Mouse (Mus musculus) gastrocnemius, postnatal 10 days (tissue): ENCODE measurements around the gene Cab39. TPM values are rescaled to one million over a fixed set of nuclear protein-coding genes. Genes with fewer than 3 reads are reported as not detected.

ENCODE experiments used
- DNase-seq: peaks from one replicate; pipeline ENCODE4 v3.0.0; 2021; ENCODE audit warnings: mixed read lengths
- long read RNA-seq, 2 experiments: library from polyadenylated mRNA; stranded (forward); transcript quantifications; one replicate each; pipeline ENCODE4 v2.0.0; 2021
- total RNA-seq, 2 experiments: library from RNA; stranded (reverse); gene quantifications; 2 replicates each; pipeline ENCODE4 v1.2.3; 2021

Cab39 gene
- 10 to 100 TPM; 68.8 to 86.6 TPM for total RNA-seq
- long read RNA-seq, experiment 1, transcript Cab39-202 (9 exons, 3,805 nt): major isoform, 98 of 110 reads
- long read RNA-seq, experiment 1, partial matches to known transcripts: 3 of 110 reads
- long read RNA-seq, experiment 1, other reads (novel, unspliced or antisense): 9 of 110 reads
- long read RNA-seq, experiment 2, transcript Cab39-202 (9 exons, 3,805 nt): major isoform, 88 of 112 reads
- long read RNA-seq, experiment 2, partial matches to known transcripts: 12 of 112 reads
- long read RNA-seq, experiment 2, other reads (novel, unspliced or antisense): 12 of 112 reads

DNA sequence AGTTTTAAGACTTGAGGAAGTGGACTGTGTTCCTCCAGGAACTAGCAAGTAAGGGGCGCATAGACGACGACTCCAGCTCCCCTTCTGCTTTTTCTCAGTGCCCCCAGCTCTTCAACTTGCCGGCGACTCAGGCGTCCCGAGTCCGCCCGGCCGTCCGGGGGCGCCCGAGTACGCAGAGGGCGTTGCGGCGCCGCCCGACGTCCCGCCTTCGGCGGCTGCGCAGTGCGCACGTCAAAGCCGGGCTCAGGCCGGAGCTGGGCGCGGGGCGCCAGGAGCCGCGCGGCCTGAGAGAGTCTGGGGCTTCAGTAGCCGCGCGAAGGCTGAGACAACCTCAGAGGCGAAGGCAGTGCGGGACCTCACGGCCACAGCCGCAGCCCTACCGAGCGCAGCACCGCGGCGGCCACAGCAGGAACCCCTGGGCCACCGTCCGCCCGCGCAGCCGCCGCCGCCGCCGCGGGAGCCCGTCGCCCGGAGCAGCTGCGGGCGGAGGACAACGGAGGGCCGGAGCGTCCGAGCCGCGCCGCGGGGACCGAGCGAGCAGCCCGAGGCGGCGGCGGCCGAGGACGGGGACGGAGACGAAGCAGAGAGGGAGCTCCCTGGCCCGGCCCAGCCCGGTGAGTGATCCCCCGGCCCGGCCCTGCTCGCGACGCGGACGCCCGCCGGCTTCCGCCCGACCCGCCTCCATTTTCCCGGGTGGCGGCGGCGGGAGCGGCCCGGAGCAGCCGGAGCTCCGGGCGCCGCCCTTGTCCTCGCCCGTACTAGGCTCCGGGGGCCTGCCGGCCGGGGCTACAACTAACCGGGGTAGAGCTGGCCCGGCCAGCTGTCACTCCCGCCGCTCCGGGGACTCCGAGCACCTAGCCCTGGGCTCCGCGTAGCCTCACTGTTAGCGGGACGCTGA is at the start of gene Cab39:
TSS of gene Cab39 (plus strand) at position 234 of the 898 bp plus-strand sequence.
- peak; percentile 92 for DNase-seq

DNA sequence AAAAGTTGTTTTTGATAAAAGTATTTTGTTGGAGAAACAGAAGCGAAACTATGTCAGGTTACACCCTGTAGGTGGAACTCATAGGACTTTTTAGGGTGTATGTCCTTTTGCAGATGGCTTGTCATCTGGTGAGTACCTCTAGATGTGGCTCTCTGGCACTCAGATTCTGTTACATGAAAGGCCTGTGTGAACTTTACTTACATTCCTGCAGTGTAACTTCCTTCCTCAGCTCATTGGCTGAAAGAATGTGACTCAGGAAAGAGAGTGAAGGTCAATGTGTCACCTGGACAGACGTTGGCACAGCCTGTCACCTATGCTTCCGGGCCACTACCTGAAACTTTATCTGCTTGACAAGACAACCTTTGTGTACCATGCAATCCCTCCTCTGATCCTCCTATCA is 48.7 kb upstream of the Cab39 start:
- DNase-seq: no peak

DNA sequence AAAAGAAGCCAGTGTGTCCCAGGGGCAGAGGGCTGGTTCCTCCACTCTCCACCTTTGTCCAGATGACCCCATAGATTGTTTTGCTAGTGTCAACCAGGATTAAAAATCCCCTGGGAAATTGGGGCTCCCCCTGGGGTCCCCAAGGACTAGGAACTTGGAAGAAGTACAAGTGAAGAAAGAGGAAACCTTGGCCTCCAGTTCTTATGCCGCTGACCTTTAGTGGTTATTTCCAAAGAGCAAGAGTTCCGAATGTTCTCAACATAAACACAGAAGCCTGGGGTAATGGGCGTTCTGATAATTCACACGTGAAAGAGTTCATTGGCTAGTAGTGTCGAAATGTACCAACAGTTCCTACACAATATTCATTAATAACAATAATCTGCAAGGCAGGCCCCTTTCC is 46.7 kb upstream of the Cab39 start:
- no peak for DNase-seq

DNA sequence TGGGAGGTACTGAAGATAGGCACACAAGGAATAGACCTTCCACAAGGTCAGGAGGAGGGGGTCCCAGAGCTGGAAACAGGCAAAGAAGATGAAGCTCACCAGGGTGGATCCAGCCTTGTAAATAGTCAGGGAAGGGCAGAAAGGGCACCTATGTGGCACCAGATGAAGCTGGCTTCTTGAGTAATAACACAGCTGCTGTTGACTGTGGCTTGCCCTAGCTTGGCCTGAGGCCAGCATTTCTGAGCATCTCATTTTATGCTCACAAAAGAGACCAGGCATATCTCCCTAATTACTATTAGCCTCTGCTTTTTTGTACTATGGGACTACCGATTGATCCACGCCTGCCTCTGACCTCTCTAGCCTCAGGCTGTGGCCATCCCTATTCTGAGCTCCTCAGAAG is 43.4 kb upstream of the Cab39 start:
- DNase-seq: no peak

DNA sequence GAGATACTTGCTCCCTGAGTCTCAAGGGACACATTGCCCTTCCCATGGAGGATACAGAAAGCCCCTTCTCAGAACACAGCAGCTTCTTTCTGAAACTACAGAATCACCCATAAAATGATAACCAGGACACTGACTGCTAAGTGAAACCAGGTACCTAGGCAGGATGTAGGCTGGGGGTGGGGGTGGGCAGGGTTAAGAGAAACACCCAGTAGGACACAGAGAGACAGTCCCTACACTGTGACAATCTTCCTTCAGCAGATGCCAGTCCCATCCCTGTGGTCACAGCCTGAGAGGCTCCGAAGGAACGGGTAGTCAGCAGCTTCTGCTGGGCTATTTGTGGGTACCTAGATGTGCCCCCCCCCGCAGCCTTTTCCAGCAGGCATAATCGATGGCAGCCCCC is 42.6 kb upstream of the Cab39 start:
- DNase-seq: no peak

DNA sequence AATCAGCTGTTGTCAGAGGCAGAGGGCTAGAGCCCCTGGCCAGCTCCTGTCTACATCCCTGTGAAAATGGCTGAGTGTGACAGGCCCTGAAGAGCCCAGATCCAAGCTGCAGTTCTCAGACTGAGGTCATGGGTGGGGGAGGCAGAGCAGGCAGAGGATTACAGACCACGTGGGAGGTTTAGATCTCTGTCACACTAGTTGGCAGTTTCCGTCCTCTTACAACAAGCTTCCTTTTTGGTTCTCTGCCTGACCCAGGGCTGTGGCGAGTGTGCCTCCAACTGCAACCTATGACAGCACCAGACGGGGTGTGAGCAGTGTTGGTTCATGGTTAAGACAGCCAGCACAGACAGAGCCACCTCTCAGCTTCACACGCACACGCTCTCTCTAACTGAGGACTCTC is 41.7 kb upstream of the Cab39 start:
- DNase-seq: no peak

DNA sequence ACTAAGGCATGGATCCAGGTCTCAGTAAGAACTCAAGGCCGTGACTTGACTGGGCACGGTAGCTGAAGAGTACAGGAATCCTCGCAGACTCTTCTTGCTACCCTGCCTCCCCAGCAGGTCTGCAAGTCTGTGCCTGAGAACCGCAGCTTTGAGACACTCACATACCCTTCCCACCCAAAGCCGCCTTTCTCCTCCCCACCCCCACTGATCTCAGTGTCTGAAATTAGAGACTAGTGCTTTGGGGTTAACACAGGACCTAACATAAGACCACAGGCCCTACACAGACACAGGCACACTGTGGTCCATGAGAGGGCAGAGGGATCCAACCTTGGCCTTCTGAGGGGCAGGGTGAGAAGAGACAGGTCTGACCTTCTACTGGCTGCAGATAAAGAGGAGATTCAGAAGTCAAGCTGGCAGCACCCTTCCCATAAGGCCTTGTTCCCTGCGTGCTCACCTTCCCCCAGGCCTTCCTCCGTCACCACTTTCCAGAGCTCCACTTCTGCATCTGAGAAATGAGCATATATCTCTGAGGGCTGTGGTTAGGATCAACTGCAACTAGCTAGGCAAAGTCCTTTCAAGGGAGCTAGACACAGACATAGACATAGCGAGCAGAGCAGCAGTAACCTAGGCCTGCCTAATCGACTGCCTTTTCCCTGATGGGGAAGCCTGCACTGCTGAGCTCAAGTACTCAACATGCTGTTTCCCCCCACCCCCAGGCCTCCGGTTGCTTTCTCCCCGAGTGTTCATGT is 41.1 kb upstream of the Cab39 start:
- DNase-seq: no peak

DNA sequence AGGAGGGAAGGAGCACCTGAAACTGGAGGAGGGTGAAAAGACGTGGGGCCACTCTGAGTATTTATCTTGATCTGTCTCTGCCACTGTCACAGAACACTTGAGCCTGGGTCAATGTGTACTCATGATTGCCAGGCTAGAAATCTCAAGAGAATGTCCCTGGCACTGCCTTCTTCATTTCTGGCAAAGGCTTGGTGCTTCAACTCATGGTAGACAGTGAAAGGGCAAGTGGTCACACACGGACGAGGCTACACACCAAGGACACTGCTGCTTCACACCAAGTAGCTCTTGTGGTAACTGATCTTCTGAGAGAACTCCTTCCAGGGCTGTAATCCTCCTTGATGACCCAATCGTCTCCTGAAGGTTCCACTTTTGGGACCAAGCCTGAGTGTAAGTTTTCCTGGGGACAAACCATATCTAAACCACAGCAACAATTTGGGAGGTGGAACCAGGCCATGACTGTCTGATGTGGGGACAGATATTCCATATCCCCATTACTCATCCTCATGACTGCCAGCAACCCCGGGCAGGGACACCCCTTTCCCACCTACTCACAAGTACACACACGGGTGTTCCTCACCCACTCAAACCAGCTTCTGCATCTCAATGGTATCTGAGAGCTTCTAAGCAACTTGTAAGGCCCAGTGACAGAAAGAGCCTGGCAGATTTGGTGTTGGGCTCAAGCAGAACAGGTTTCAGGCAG is 35.6 kb upstream of the Cab39 start:
- no peak for DNase-seq

DNA sequence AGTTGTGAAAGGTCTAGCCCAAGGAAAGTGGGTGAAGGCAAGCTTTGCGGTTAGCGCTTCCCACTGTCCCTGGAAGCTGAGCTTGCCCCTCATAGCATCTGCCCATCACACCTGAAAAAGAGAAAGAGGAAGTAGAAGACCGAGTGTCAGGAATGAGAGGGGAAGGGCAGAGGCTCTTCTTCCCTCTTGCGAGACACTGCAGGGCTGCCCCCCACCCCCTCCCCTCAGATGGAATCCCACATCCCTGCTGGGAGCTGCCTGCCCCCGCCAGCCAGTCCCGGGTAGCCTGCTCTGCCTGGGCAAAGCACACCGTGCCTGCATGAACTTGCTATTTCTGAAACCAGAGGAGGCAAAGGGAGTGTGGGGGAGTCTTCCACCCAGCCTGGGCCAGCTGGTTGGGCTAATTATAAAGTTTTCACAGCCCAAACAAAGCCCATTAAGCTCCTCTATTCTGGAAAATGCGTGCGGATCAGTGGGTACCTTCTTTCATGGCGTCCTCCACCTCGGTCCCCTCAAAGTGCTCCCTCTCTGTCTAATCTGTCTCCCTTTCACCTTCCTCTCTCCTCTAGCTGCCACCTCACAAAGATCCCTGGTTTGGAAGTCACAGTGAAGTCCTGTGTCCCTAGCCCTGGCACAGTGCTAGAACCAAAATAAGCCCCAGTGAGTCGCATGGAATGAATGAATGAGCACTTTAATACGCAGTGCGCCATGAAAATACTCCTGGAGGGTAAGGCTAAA is 34.8 kb upstream of the Cab39 start:
- no peak for DNase-seq

DNA sequence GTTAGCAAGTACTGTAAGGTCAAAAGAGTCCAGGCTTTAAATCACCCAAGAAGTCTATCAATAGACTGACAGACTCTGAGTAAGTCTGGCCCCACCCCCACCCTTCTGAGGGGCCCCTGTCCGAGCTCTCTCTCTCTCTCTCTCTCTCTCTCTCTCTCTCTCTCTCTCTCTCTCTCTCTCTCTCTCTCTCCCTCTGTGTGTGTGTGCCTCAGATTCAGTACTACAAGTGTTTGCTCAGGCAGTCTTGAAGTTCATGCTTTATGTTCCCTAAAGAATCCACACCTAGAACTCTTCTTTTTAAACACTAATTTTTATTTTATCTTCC is 34.3 kb upstream of the Cab39 start:
- DNase-seq: no peak

DNA sequence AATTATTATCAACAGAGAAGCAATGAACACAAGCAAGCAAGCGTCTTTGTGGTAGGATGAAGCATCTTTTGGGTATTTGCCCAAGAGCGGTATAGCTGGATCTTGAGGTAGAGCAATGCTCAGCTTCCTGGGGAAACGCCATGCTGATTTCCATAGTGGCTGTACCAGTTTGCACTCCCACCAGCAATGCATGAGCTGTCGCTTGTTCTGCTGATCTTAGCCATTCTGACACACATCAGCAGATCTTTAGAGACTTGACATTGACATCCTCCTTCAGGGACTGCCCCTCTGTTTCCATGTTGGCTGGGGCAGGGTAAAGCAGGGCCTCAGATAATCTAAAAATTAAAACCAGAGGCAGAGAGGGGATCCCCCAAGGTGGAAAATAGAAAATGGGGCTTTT is 31.6 kb upstream of the Cab39 start:
- no peak for DNase-seq

DNA sequence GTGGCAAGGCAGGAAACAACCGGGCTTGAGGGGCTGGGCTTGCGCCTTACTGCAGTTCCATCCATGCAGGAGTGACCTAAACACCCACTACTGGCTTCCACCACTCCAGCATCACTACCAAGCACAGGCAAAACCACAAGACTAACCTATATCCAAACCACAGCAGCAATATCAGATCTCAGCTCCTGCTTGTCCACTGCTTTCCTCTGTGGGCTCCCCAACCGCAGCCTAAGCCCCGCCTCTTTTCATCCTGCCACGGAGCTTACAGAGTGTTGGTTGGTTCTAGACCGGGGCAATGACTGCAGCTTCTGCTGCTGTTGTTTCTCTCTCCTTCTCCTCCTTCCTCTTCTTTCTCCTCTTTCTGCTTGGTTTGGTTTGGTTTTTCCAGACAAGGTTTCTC is 29.9 kb upstream of the Cab39 start:
- DNase-seq: no peak

DNA sequence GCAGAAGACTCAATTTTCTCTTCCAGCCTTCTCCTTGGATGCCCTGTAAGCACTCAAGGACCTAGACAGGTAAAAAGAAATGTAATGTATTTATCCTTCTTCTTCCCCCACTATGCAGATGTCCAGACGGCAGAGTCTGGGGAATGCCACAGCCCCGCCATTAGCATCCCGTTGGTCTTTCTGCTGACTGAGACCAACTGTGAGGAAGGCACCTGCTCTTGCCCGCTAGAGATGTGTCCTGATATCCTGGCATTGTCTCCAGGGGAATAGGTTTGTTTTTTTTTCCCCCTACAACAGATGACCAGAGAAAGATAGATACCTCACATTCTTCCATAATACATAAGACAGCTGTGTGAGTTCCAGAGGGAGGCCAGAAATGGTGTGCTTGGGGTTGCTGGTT is 28.9 kb upstream of the Cab39 start:
- no peak for DNase-seq

DNA sequence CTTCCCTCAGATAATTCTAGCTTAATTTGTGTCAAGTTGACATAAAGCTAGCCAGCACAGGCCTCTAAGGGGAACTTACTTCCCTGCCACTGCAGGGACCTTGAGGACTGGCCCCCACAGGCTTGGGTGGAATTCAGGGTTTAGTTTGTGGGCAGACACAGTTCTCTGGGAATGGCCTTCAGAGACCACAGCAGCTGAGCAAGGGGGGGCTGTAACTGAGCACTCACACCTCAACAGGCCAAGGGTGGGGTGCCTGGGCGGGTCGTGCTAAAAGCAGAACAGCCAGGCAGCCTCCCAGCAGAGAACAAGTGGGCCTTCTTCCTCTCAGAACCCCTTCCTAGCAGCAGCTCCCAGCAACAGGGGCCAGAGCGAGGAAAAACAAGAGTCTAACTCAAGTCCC is 27.1 kb upstream of the Cab39 start:
- no peak for DNase-seq

DNA sequence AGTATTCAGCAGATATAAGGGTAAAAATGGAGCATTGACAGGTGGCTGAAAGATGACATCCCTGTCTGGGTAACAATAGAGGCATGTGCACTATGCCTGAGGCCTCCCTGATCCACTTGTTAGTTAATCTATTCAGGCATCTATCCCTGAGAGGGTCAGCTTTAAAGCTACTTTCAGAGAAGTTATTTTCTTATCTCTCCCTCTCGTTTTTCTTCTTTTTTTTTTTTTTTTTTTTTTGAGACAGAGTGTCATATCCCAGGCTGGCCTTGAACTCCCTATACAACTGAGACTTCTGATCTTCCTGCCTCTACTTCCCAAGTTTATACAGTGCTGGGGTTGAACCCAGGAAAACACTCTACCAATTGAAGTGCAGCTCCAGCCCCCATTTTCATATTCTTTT is 25.5 kb upstream of the Cab39 start:
- DNase-seq: no peak

DNA sequence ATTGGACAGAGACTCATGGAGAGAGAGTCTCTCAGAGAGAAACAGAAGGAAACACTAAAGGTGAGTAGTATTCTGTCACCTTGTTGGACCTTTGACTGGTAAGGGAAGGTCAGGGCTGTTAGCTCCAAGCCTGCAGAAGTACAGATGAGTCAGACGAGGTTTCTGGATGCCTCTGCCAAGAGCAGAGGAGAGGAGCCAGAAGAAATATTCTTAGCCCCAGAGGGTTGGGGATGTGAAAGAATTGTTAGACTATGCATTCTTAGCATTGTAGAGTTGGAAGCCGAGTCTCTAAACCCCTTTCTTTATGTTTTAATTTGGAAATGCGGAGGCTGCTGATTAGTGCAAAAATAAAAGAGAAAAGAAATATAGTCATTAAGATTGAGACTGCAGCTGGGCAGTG is 21.3 kb upstream of the Cab39 start:
- DNase-seq: no peak

DNA sequence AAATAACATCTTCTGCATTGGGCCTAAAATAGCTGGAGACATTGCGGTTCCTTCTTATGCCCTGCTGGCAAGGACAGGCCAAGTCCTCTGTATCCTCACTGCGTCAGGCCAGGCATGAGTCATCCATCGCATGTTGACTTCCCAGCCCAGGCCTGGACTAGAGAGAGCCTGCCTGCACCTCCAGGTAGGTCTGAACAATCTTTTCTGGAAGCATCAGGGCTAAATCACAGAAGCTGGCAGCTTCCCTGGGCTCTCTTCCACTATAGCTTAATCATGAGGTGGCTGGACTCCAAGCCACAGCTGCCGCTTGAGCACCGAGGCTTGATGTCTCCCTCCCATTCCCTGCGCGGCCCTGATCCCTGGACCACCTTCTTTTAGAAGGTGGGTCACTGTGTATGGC is 18.1 kb upstream of the Cab39 start:
- DNase-seq: no peak

DNA sequence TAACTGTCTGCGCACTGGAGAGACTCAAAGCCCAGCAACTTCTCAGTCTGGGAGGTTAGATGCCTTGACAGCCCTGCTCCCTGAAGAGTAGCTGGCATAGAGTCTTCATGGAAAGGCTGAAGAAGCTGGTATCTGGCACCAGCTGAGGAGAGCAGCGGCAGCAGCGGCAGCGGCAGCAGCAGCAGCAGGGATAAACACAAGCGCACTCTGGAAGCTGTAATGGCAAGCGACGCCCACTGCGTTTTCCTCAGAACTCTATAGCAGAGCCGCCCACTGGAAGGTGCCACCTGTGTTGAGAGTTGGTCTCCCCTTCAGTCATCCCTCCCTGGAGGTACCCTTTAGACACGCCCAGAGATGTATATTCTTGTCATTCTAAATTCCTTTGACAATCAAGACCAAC is 17.1 kb upstream of the Cab39 start:
- no peak for DNase-seq

DNA sequence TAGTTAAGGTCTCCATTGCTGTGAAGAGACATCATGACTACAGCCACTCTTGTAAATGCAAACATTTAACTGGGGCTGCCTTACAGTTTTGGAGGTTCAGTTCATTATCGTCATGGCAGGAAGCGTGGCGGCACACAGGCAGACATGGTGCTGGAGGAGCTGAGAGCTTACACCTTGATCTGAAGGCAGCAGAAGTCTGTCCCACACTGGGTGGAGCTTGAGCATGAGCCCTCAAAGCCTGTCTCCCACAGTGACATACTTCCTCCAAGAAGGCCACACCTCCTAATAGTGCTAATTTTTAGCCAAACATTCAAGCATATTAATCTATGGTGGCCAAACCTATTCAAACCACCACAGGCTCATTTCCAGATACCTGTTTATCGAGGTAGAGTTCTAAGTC is 14.8 kb upstream of the Cab39 start, which contains the start of gene A630001G21Rik:
TSS of gene A630001G21Rik (minus strand) at position 208 of the 400 bp plus-strand sequence.
- DNase-seq: no peak

DNA sequence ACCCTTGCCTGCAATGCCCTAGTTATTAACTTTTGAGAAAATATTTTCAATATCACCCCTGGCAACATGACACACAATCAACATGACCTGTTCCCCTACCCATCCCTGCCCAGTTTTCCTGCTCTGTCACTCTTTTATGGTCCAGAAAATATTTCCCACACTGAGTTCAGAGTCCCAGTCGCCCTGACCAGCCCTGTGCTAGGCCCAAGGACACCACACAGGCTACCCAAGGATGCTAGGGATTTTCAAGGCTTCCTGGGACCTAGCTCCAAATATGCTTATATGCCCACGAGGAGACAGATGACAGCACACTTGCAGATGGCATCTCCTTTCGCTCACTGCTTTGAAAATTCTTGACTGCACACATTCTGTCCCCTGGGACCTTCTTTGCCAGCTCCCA is 14.2 kb upstream of the Cab39 start:
- no peak for DNase-seq

DNA sequence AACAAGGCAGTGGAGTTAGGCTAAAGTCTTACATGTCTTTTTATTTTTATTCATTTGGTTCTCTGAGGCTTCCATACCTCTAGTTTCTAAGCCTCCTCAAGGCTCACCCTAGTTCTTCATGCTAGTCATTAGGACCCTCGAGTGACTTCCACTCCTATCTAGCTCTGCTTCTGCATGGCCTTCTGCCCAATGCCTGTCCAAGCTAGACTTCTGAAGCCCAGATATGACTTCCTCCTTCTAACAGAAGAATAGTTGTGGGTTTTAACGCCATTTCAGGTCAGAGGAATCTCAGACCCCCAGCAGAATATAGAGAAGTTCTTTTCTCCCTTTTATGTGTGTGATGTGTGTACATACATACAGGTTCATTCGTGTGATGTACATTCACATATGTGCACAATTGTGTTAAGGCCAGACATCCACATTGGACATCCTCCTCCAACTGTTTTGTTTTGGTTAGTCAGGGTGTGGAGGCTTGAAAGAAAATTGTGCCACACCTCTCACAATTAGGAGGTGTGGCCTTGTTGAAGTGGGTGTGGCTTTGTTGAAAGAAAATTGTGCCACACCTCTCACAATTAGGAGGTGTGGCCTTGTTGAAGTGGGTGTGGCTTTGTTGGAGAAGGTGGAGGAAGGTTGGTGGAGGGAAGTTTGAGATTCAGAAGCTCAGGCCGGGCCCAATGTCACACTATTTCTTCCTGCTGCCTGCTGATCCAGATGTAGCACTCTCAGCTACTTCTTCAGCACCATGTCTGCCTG is 13.6 kb upstream of the Cab39 start:
- no peak for DNase-seq
